Mouse (Mus musculus) cerebellum, postnatal 14 days (tissue): ENCODE data around the gene Suz12.
"Not testable (repeated sequence)": the region's sequence is repeated elsewhere in the genome, so short reads cannot be mapped to it uniquely, and the experiment has no call there.

Experiments
- DNase-seq, 2 experiments: peaks; one replicate each; pipeline ENCODE4 v3.0.0; 2021; ENCODE audit warnings: mixed read lengths in 2 of 2

The Suz12 gene

GRCm38 (mm10) chr11:79992592-79993355, at the start of gene Suz12:
Gene Suz12, plus strand, starts transcription at chr11:79993106.
- DNase-seq: peak; percentile 96

- no peak for DNase-seq
Measured at GRCm38 (mm10) chr11:79943136-79943535, 49.8 kb upstream of the Suz12 start.

DNA sequence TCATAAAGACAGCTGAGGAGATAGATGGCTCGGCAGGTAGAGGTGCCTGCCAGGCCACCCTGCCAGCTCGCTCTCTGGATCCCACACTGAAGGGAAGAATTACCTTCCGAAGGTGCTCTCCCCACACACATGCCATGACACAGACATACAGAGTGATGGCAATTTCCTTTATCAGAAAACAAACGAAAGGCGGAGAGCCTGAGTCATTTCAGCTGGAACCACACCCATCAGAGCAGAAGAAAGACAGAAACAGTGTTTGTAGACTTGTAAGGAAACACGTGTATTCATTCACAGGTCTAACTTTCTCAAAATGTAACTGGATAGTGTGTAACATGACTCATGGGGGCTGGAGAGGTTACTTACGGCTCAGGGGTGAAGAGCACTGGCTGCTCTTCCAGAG, 49.3 kb upstream of the Suz12 start:
- no peak for DNase-seq

DNA sequence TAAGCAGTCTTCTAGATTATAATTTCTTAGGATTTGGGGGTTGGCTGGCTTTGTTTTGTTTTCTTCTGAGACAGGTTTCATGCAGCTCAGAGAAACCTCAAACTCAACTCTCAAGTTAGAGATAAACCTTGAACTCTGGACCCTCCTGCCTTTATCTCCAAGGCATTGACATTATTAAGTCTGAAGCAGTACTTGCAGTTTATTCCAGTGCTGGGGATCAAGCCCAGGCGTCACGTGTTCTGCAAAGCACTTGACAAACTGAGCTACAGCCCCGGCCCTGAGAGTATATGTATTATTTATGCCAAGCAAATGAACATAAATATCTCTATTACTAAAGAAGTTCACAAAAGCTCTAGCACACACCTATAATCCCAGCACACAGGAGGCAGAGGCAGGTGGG, 45.6 kb upstream of the Suz12 start:
- DNase-seq: no peak

DNA sequence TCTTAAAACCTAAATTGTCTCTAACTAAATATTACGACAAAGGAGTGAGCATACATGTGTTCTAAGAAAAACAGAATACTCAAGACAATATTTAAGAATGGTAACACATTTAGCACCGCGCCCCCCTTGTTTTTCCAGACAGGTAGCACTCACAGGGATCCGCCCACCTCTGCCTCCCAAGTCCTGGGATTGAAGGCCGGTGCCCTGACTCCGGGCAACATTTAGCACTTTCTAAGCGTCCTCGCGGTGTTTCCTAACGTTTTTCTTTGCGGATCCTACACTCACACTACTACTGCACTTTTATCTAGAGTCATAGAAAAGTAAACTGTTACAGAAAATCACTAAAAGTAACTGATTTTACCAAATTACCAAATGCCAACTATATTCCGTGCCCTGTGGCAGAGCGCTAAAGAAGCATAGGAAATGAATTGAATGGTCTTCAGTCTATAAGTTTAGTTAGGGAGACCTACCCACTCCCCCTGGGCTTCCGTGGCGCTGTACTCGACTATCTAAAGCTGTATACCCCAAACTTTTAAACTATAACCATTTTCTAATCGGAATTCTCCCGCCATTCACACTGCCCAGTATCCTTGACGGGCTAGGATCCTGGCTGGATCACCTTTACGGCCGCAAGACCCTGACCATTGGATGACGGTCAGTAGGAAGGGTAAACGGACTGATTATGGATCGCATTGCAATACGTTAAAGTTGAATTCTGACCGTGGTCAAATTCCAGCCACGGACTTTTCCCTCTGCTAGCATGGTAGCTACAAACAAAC, 31.4 kb upstream of the Suz12 start:
- DNase-seq: peak in 1 of 2 experiments; percentile 9

GRCm38 (mm10) chr11:79962125-79962876, 30.6 kb upstream of the Suz12 start, which contains the start of gene Utp6:
Gene Utp6, minus strand, starts transcription at chr11:79962390.
- DNase-seq: peak; percentile 99 to 100

- DNase-seq: no peak
Measured at GRCm38 (mm10) chr11:79962877-79963183, 30.1 kb upstream of the Suz12 start.

DNA sequence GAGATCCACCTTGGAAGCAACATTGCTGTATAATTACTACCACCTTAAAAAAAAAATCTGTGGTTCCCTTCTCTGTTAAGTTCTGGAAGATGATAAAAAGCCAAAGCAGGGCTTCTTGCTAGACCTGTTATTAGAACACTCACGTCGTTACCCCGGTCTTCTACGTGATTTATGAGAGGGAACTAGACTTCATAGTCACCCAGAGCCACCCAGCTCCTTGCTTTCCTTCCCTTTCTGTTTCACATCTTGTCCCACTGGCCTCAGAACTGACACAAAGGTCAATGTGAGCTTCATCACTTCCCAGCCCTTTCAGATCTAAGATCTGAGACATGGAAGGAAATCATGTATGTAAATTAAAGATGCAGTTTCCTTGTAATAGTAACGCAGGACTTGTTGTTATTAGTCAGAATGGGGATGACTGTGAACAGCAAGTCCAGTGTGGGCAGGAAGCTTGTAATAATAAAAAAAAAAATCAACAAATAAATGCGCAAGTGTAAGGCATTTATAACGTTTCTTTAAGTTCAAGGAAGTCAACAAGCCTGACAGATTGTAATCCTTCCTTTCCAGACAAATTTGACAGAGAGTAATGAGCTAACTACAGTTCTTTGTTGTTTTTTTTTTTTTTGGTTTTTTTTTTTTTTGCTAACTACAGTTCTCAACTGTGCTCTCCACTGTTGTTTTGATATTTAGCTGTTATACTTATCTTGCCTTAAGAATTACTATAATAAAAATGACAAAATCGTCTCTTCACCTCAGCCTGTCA, 29.5 kb upstream of the Suz12 start:
- DNase-seq: no peak

DNA sequence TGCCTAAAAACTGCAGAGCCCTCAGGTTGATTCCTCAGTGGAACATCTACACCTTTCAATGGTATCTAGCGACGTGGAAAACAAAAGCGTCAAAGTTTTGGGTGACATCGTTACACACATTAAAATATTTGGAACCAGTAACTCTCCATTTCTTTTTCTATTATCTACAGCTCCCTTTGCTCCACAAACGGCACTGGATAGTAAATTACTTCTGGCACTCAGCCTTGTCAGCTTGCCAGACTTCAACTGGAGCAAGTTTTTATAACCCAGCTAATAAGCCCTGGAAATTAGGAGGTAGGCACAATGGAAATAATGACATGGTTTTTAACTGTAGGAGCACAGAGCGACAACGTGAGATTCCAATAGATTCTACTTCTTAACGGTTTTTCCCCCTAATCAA, 27.0 kb upstream of the Suz12 start:
- DNase-seq: peak; percentile 30 to 40

DNA sequence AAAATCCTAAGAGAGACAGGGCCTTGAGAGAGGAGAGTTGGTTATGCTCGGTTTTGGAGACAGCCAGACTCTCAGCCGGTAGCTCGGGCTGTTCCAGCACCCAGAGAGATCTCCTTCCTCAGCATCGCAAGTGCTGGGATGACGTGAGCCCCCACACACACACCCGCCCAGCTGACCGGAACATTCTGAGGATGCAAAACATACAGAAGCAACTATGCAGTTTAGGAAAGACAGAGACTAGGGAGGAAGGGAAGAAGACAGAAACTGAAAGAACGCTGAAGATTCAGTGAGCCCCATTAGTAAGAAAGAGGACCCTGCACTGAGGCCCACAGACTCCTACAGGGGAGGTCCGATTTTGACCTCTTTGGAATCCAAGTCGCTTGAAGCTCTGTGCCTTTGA, 25.2 kb upstream of the Suz12 start:
- no peak for DNase-seq

DNA sequence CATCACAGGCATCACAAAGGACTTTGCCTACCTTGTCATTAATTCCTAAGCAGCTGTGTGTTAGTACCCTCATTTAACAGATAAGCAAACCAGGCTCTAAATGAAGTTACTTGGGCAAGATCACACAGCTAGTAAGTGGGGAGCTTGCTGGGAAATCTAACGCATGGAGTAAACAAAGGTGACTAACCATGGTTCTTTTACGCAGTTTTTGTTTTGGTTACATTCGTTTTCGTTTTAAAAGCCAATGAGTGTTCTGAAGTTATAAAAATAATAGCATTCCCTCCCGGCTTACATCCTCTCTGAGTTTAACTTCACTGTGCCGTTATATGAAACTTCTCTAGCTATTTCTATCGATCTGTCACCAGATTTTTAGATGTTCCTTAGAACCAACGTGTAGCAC, 19.8 kb upstream of the Suz12 start:
- DNase-seq: no peak

DNA sequence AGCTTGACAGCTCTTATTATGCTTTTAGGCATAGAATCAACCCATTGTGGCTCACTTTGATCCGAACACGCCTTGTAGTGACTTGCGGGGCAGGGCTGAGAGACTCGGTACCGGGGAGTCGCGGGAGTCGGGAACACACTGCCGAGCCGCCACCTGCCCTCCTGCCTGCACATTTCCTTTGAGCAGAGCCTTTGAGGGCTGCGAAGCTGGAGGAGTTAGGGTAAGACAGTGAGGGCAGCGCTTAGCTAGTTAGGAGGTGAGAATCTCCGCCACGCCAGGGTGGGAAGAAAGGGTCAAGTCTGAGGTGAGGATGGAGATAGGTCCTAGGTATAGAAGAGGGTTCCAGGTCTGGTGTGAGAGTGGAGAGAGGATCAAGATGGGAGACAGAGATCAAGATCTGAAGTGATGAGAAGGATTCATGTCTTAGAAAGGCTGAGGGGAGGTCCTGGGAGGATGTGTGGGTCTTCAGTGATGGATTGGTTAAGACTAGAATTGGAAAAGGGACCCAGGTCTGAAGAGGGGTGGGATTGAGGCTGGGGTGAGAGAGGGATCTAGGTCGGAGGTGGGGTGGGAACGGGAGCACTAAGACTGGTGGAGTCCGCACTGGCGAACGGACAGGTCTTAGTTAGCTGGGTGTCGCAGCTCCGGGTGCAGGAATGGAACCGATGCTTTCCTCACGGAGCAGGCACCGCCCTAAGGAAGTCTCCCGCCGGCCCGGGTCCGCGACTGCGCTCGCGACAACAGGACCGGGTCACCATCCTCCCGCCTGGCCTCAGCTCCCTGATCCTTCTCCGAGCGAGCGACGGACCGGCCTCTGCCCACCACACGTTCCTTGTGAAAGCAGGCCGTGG, 19.1 kb upstream of the Suz12 start:
- peak; percentile 59 to 63 for DNase-seq

DNA sequence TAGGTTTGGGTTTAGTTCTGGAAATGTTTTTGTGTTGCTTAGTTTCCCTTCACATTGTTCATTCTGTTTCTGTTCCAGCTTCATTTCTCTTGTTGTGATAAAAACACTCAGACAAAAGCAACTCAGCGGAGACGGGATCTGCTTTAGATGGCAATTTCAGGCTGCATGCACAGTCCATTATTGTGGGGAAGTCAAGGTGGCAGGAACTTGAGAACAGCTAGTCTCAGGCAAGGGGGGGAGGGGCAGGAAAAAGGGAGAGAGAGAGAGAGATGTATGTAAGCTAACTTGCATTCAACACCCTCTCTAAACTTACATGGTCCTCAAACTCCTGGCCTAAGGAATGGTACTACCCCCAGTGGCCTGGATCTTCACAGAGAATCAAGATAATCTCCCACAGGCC, 17.5 kb upstream of the Suz12 start:
- DNase-seq: no peak

- no peak for DNase-seq
Measured at GRCm38 (mm10) chr11:79976222-79976621, 16.7 kb upstream of the Suz12 start.

DNA sequence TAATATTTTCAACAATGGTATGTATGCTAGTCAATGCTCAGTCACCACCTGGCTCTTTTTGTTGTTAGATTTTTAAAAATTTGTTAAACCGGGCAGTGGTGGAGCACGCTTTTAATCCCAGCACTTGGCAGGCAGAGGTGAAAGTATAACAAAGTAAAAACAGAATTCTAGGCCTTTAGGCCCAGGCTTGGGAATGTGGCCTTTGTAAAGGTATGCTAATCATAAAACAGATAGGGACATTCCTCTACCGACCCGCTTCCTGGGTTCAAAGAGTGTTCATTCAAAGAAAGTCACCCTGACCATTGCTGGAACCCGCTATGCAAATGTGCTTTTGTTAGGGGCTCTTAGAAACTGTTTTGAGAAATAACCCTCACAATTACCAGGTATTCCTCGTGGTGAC, 16.3 kb upstream of the Suz12 start:
- DNase-seq: not testable (repeated sequence)

GRCm38 (mm10) chr11:79977061-79977460, 15.8 kb upstream of the Suz12 start:
- DNase-seq: not testable (repeated sequence)

DNA sequence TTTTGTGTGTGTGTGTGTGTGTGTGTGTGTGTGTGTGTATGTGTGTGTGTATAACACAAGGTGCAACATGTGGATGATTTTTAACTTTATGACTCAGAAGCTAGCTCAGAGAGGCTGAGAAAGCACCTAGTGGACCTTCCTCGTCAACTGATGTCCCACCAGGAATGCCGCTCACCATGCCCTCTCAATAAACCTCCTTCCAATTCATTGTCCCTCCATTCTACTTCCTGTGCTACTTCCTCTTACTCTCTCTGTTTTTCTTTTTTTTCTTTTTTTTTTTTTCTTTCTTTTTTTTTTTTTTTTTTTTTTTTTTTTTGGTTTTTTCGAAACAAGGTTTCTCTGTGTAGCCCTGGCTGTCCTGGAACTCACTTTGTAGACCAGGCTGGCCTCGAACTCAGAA, 15.2 kb upstream of the Suz12 start:
- DNase-seq: not testable (repeated sequence)

- no peak for DNase-seq
Measured at GRCm38 (mm10) chr11:79986886-79987285, 6.0 kb upstream of the Suz12 start.

DNA sequence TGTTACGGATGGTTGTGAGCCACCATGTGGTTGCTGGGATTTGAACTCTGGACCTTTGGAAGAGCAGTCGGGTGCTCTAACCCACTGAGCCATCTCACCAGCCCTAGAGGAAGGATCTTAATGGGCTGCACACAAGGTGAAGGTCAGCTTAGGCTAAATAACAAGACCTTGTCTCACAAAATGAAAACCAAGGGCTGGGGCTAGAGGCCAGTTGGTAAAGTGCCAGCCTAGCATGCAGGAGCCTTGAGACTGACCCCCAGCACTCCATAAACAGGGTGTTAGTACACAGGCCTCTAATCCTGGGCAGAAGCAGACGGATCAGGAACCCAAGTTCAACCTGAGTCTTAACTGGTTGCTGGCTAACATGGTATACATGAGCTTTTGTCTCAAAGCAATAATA, 5.0 kb upstream of the Suz12 start:
- no peak for DNase-seq

- no peak for DNase-seq
Measured at GRCm38 (mm10) chr11:79990120-79990519, 2.8 kb upstream of the Suz12 start.

- DNase-seq: no peak
Measured at GRCm38 (mm10) chr11:79991600-79991999, 1.3 kb upstream of the Suz12 start.
